Mouse (Mus musculus): Measurements from ENCODE around the gene 1700016K19Rik.

DNA sequence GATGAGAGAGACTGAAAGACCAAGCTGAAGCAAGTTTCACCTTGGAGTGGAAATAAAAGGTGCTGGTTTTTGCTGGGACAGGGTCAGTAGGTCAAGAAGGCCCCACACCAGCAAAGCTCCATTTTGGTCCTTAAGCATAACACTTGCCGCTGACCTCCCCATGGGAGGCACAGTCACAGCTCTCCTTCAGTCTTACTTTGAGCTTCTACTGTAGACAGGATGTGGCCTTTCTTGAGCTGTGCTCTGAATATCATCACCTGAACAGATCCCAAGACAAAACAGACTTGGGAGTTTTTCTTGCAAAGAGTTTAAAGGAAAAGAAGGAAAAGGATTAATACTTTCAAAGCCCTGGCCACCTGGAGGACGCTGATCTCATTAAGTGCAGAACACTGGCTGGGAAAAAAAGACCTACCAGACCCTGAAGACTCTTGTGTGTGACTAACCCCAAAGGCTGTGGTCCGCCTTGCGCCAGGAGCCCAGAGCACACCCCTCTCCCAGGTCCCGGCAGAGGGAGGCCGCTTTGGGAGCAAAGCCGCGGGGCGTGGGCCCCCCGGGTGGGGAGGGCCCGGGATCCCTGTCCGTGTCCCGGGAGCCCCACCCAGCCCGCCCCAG lies 26.9 kb downstream of the 1700016K19Rik start:
- no peak for TF ChIP-seq EP300 (IDR thresholded peaks at IDR 0.05; ENCODE audit: insufficient read depth, low read depth, low read length)
- no peak for TF ChIP-seq POLR2A (IDR thresholded peaks at IDR 0.05; ENCODE audit: insufficient read depth, low read length)
- no peak for TF ChIP-seq CTCF (IDR thresholded peaks at IDR 0.05; ENCODE audit: low read depth, low read length)

All from ES-Bruce4 (cell line).